Mouse (Mus musculus) testis, adult 2 months (tissue): ENCODE results near the gene Trio.

Source experiments
- CTCF ChIP-seq: fragments of 200-500 bp; IDR thresholded peaks from 2 replicates; pipeline ENCODE4 v1.5.1; 2012; ENCODE audit warnings: low read depth, mild to moderate bottlenecking, inconsistent platforms, low read length, moderate library complexity; ENCODE audit not compliant: control insufficient read depth, insufficient read depth, insufficient replicate concordance
- POLR2A ChIP-seq: fragments of 200-500 bp; IDR thresholded peaks from 2 replicates; pipeline ENCODE4 v1.6.1; 2012; ENCODE audit warnings: low read depth, mild to moderate bottlenecking, inconsistent platforms, low read length, moderate library complexity; ENCODE audit not compliant: control insufficient read depth

DNA sequence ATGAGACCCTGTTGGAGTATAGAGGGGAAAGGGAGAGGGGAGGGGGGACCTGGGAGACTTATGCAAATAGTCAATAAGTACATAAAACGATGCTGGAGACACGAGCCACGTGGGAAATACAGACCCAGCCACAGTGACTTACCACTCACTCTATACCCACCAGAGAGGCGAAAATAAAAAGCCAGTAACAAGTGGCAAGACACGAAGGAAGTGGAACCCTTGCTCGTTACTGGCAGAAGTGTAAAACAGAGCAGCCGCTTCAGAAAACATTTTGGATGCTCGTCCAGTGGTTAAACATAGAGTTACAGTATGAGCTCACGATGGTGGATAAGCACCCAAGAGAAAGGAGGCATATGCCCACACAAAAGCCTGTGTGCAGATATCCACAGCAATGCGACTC, 9.0 kb upstream of the Trio start:
- TF ChIP-seq CTCF, result no peak
- TF ChIP-seq POLR2A, result no peak
